Mouse (Mus musculus): Measurements from ENCODE around the gene Sh3bgrl2.

Gene Sh3bgrl2

DNA sequence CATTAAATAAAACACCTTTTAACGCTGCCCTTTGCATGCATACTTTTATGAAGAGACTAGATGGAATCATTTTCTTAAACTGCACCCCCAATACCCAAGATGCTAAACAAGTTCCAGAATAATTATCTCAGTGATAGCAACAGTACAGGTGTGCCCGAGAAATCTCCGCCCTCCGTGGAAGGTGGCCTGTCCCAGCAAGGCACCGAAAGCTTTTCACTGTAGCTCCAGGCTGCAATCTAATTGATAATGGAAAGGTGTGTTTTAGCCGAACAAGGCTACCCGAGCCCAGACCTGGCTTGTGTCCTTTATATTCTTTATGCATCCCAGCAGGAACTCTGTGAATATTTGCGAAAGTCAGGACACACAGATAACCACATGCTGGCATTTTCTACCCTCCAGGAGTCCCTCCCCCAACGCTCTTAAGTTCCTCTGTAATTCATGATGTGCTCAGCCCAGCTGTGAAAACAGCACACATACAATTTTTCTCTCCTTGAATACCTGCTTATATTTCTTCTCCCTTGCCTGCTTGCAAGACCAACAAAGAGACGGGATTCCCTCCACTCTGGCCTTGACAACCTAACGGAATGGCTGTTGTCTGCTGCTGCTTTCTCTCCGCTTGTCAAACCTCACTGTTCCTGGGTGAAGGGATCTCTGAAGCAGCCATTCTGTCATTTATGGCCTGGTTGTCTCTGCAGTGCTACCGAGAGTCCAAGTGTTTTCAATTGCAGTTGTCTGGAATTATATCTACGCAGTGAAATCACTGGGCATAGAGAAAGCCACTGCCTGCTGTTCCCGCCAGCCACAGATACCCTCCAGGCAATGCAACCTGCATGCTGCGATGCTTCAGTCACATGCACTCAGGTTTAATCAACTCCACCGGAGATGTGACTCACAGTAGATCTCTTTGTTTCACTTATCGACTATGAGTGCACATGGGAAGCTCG, 80.8 kb downstream of the Sh3bgrl2 start:
- no peak for DNase-seq (ENCODE audit: low spot score in 2 of 2)

DNA sequence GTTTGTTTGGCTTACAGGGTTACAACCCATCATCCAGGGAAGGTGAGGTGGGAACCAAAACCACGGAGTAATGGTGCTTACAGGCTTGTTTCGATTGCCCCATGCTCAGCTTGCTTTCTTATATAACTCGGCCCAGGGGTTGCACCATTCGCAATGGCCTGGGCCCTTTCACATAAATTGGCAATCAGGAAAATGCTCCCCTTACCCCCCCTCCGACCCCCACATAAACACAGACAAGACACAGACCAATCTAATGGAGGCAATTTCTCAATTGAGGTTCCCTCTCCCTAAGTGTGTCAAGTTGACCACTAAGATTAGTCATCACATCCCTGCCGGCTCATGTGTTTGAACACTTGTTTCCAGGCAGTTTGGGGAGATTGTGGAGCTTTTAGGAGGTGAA, 82.2 kb downstream of the Sh3bgrl2 start:
- no peak for DNase-seq (ENCODE audit: low spot score in 2 of 2)

DNA sequence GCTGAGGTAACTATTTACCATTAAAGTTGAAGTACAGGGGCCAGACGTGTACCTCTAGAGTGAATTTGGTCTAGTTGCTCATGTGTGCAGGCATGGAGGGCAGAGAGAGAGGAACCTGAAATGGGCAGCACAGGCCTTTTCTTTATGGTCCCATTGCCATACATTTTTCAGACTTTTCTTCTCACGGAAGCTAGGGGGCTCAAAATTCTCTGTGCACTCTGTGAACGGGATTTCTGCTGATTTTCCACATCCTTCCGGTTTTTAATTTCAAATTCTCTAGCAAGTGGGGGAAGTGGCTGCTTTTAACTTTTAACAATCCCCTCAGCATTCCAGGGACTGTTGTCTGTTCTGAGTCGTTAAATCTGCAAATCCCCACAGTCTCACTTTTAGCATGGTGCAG, 83.8 kb downstream of the Sh3bgrl2 start:
- no peak for DNase-seq (ENCODE audit: low spot score in 2 of 2)

DNA sequence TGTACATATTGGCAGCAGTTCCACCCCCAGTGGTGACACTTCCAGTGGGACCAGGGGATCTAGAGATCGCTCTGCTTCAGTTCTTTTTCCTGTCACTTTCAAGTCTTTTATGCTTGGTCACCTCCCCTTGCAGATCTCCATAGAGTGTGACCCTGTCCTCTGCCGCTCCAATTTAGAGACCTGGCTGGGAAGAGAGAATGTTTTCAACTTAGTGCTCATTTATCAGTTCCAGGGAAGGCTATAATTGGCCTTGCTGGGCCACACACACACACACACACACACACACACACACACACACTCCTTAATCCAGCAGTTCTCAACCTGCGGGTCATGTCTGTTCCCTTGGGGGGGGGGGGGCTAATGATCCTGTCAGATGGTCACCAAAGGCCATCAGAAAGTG, 86.6 kb downstream of the Sh3bgrl2 start:
- no peak for DNase-seq (ENCODE audit: low spot score in 2 of 2)

DNA sequence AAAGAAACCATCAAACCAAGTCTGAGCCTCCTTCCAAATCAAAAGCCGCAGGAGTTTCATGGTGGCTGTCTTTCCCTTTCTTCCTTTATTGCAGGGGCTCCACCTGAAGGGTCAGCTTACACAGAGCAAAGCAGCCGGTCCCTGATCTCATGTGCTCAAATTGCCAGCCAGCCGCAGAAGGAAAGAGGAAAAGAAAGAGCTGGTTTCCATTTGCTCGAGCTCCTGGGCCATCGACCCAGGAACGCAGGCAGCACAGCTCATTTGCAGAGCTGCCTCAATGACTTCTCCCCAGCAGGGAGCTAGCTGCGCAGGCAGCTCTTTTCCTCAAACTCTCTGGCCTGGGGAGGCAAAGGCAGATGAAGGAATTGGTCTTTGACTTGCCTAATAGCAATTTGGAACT, 87.9 kb downstream of the Sh3bgrl2 start:
- no peak for DNase-seq (ENCODE audit: low spot score in 2 of 2)

DNA sequence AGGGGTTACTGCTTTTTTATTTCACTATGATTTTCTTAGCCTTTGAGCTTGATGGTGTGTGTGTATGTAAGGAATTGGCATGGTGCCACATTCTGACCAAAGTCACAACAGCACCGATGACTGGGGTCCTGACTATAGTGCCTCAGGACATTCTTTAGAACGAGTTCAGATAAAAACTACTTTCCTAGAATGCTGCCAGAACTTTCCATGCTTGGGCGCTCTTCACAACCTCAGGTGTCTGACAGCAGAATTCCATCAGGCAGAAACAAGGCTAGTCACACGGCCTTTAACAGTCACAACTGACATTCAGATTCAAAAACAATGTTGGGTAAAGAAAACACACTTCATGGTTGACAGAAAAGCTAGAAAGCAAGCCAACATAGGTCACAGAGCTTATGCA, 95.0 kb downstream of the Sh3bgrl2 start:
- no peak for DNase-seq (ENCODE audit: low spot score in 2 of 2)

DNA sequence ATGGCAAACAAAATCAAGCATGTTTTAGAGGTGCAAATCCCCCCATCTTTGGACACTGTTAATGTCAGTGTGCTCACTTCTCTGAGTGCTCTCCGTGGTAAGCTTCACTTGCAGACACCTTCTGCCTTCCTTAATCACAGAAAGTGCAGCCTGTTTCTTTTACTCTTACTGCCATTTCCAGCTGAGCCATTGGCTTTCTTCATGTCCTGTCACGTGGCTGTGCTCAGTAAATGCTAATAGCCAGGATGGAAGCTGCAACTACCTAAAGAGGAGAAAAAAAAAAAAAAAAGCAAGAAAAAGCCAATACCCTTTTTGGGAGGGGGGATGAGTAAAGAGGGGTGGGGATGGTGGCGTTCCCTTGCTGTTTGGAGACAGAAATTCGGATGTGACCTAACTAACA, 95.7 kb downstream of the Sh3bgrl2 start:
- no peak for DNase-seq (ENCODE audit: low spot score in 2 of 2)

DNA sequence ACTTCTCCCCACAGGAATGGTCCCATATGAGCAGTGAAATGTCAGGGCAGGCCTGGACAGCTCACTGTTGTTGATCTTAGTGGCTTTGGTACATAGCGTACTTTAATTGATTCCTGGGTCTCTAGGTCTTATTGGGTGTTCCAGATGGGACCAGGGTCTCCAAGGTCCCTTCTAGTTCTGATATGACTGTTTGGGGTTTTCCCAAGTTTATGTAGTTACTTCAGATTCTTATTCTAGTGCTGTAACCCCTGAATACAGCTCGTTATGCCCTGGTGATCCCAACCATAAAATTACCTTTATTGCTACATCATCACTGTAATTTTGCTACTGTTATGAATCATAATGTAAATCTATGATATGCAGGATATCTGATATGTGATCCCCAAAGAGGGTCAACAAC, 98.1 kb downstream of the Sh3bgrl2 start:
- DNase-seq (ENCODE audit: low spot score in 2 of 2) = no peak

DNA sequence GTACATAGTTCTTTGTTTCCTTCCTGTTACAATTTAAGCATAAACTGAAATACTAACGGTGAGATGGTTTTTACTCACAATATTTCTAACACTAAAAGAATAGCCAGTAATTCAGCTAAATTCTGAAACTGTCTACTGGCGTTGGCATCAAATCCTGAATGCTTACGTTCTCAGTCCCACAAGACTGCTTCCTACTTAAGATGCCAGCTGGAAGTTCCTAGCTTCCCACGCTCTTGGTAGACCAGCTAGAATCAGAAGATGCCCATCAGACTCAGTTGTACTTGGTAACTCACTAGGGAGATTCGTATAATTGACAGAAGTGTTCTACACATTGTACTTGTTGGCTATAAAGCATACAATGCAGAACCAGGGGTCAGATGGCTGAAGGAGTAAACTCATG, 98.6 kb downstream of the Sh3bgrl2 start:
- peak in 1 of 2 experiments; percentile 6 for DNase-seq (ENCODE audit: low spot score in 2 of 2)

DNA sequence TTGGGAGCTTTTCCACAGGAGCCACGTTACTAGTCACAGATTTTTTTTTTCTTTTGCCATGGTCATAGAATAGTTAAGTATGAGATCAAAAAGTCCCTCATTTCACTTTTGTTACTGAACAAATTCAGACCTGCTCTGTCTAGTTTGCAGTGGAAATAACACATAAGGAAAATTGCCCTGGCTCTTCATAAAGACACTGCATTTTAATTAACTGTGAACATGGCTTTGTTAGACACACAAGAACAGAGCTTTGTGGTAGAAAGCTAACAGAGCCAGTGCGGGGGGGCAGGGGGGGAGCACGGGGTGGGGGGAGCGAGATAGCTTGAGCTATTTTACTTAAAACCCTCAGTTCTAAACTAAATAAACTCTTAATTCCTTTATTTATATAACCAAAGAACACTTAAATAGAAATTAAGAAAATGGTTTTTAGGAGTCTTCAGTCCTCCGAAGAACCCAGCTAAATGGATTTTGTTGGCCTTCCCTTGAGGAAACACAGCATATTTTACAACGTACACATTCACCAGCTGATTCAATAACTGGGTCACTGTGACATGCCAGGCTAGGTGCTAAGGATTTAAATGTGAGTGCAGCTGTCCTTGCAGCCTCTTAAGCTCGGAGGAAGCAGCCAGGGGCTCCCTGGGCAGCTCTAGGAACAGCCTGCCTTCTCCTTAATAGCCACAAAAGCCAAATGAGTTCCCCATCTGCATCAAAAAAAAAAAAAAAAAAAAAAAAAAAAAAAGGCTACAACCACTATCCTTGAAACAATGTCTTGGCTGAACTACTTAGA, 100.0 kb downstream of the Sh3bgrl2 start:
- no peak for DNase-seq (ENCODE audit: low spot score in 2 of 2)

DNA sequence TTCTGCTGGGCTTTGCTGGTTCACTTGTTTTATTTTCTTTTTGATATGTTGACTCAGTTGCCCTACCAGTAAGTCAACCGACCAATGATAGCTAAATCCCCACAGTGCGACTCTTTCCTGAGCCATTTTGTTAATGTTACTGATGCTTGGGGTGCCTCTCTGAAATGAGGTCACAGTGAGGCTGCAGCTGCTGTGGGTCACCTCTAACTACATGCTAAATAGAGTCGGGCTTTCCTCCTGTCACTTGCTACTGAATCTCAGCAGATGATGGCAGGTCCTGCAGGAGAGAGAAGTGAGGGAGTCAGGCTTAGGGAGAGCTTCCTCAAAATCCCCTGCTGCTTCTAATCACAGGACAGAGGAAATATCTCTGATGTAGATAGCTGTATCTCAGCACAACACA, 100.6 kb downstream of the Sh3bgrl2 start:
- DNase-seq (ENCODE audit: low spot score in 2 of 2) = no peak

DNA sequence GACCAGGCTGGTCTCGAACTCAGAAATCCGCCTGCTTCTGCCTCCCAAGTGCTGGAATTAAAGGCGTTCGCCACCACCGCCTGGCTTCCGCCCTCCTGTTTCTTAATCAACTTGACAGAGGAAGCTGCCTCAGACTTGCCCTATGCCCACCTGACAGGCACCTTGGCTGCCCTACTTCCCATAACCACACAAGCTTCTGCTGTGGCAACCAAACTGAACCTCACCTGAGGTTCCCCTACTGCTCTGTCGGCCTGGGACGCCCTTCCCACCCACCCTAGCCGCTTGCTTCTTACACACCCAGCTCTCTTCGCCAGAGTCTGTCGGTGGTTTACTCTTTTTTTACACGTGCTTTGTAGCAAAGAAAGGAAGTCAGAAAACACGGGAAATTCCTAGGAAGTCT, 103.9 kb downstream of the Sh3bgrl2 start:
- no peak for DNase-seq (ENCODE audit: low spot score in 2 of 2)

DNA sequence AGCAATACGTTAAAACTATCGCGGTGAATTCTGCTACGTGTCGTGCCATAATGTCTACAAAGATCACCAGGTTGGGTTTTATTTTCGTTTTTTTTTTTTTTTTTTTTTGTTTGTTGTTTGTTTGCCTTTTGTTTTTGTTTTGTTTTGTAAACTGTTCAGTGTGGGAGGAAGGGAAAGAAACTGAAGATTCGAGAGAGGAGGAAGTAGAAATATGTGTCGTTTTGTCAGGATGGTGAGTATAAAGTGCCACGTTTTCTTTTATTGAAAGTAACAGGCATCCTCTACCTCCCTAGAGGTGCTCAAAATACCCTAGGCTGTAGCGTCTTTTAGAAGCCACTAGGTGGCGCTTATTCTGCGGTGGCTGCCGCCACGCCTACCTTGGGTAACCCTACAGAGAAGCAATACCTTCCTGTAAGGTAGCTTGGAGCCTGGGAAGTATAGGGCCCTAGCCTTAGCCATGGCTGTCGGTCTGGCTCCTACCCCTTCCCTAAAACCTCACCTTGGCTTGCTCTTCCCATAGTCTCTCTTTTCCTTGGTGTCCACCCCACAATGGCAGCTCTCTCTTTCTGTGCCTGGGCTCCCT, 104.6 kb downstream of the Sh3bgrl2 start:
- DNase-seq (ENCODE audit: low spot score in 2 of 2) = no peak

DNA sequence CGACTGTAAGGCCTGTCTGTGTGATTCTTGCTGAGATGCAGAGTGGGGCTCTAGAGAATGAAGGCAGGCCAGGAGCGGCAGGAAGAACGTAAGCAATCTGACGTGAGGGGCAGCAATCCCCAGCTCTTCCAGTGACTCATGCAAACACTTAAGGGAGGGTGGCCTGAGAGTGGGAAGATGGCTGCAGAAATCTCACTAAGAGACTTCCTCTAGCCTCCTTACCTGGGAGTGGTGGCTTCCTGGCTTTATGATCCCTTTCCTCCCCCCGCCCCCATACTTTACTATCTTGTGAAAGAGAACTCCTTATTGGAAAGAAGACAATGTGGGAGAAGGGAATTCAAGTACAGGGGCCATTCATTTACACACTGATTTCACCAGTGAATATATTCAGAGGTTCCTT, 106.5 kb downstream of the Sh3bgrl2 start:
- no peak for DNase-seq (ENCODE audit: low spot score in 2 of 2)

DNA sequence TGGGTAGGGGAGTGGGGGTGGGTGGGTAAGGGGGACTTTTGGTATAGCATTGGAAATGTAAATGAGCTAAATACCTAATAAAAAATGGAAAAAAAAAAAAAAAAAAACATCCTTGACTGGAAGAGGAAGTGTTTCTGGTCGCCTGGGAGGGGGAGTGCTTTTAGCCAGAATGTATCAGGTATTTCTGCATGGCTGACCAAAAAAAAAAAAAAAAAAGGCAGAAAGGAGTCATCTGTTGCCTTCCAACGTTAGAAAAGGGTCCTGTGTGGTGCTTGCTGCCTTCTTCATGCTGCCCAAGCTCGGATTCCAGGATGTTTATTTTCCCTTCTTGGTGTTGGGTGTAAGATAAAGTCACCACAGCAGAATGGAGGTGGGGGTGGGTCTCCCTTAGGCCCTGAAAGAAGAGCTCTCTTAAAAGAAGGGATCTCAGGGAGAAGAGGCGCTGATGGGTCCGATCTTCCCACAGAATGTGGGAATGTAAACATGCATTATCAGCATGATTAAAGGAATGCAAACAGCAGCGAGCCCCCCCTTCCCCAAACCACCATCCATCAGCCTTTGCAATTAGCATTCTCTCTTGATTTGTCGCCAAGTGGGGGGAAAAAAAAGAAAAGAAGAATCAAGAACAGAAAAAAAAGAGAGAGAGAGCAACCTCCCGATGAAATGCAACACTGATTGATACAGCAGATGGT, 109.0 kb downstream of the Sh3bgrl2 start:
- DNase-seq (ENCODE audit: low spot score in 2 of 2) = no peak

DNA sequence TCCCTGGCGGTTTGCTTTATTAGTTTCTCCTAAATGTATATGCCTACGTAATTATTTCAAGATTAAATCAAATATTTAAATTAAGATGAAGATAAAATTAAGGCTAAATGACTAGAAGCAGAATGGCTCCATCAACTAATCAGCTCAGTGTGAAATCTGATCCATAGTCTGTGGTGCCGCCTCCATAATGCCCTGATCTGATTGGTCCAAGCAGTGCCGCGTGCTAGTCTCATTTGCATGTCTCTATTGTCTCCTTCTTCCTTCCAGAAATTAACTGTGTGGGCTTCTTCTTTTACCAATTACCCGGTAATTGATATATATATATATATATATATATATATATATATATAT, 109.5 kb downstream of the Sh3bgrl2 start:
- no peak for DNase-seq (ENCODE audit: low spot score in 2 of 2)

DNA sequence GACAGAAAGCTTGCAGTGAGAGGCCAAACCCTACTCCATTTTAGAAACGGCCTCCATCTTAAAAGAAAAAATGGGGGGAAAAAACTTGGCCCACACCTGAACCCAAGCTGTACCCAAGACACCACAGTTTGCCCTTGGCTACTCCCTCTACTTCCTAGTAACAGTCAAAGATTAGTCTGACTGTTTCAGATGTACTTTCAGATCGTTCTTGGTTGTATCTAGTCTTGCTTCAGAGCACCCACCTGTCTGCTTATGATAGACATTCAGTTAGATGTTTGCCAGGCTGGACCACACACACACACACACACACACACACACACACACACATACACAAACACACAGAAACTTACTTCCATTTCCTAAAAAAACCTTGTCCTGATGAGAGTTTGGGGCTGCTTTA, 111.0 kb downstream of the Sh3bgrl2 start:
- DNase-seq (ENCODE audit: low spot score in 2 of 2) = no peak

DNA sequence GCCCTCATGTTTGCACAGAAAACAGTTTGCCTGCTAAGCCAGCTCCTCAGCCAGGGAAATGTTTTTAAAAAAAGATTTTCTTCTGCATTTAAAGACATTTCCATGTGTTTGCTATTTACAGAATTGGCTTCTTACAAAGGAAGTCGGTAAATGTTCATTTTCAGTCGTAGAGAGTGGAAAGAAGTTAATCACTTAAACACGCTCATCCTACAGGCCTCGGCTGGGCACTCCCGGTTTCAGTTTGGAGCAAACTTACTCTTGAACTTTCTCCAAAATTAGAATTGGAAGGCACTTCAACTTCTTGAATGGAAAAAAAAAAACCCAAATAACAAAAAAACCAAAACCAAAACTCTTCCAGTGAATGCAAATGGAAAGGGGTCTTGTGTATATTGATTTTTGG, 113.7 kb downstream of the Sh3bgrl2 start:
- DNase-seq (ENCODE audit: low spot score in 2 of 2) = no peak

DNA sequence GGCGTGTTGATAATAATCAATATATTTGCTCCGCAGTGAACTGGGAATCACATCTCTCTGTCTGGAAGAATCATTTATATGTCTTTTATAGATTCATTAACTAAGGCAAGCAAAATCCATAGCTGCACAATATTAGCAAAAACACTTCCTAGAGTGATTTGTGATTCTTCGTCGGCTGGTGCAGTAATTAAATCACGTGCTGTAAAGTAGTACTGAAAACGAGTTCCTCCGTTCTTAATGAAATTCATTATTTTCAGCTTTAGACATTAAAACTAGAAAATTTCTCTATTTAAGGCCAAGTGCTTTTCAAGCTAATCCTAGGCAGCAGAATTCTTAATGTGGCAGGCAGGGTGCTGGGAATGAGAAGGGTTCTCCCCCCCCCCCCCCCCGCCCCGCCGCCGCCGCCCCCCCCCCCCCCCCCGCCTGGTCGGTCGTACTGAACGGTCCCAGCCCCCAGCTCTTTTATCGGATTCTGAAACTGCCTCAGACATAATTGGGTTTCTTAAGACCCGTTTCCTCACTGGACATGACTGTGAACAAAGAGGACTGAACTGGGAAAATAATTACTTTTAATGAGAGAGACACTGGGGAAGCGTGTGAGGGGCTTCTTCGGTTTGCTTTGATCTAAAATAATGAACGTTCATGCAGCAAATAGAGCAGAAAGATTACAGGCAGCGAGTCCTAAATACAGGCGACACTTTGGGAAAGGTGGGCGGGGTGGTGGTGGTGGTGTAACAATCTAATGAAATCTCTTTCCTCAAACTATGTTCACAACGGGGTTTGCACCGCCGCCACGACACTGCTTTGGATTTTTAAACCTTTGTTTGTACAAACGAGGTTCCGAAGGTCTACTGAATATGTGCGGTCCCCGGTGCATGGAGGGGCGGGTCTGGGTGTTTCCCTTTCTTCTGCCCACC, 116.1 kb downstream of the Sh3bgrl2 start:
- DNase-seq (ENCODE audit: low spot score in 2 of 2) = no peak

DNA sequence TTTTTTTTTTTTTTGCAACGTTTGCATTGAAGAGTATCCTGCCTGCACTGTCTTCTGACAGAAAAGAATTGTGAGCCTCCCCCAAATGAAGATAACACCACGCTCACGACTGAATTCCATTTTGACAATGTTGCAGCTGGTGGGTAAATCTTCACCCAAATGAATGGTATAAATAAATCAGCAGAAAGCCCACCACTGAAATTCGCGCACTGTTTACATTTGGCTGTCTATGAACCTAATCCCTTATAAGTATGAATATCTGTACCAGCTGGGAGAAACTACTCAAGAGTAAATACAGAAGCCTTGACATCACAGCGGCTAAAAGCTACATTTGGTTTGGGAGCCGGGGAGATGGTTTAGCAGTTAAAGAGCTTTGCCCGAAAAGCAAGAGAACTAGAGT, 116.8 kb downstream of the Sh3bgrl2 start:
- no peak for DNase-seq (ENCODE audit: low spot score in 2 of 2)

DNA sequence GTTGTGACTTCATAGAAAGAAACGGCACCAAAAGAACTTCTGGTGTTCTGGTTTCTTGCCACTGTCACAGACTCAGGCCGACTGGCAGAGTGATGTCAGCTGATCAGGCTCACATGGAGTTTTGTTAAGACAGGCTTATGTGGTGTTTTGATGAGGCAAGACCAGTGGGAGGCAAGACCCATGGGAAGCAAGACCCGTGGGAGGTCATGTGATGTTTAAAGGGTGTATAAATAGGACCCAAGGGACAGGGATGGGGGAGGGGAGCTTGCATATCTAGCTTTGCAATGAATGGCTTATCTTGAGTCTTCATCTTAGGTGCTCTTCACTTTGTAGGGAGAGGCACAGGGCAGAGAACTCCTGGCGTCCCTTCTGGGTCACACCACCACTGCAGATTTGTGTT, 118.9 kb downstream of the Sh3bgrl2 start:
- DNase-seq (ENCODE audit: low spot score in 2 of 2) = no peak

Data from right cerebral cortex, postnatal 36 days (tissue).